Mouse (Mus musculus): ENCODE measurements around the gene Olfr654. TPM values are rescaled to one million over a fixed set of nuclear protein-coding genes. Genes with fewer than 3 reads are reported as not detected.
A peak's percentile ranks its signal among the peaks of the same experiment; 100 is the strongest.

The Olfr654 gene
- polyA plus RNA-seq (2015; fragmentation: Nextera tagmentation; extraction: Ambion mirVana): not detected in 2 replicates

GRCm38 (mm10) chr7:104586725-104587124 is at the start of gene Olfr654:
Olfr654 (plus strand) TSS chr7:104587025.
- 65% methylated on average over 4 of the region's 4 CpGs for WGBS (ENCODE audit: insufficient replicate concordance)
- ATAC-seq (ENCODE audit: low read depth) (no peak), DNase-seq (no peak)
- no peak within 1 kb of the TSS for H3K4me3 ChIP-seq (replicated peaks)
- no peaks in the 10 kb centered on the region for H3K4me1 ChIP-seq (replicated peaks)
- H3K27me3 ChIP-seq: no peaks in the 10 kb centered on the region
- no peak within 1 kb of the TSS for H3K4me2 ChIP-seq
- no peaks in the 10 kb centered on the region for H3K9me3 ChIP-seq (replicated peaks)
- H3K36me3 ChIP-seq: no peaks in the 10 kb centered on the region
- H3K27ac ChIP-seq: no peak within 1 kb of the TSS
- no peak within 1 kb of the TSS for H3K9ac ChIP-seq

- H3K36me3 ChIP-seq: no peaks in the 10 kb centered on the region
- WGBS (ENCODE audit: insufficient replicate concordance): 53% methylated on average over 5 of the region's 5 CpGs
- H3K4me3 ChIP-seq (replicated peaks): no peak within 1 kb of the TSS
- no peaks in the 10 kb centered on the region for H3K27me3 ChIP-seq
- ATAC-seq (ENCODE audit: low read depth) (no peak), DNase-seq (no peak)
- no peak within 1 kb of the TSS for H3K27ac ChIP-seq
- no peaks in the 10 kb centered on the region for H3K9me3 ChIP-seq (replicated peaks)
- H3K9ac ChIP-seq: no peak within 1 kb of the TSS
- H3K4me1 ChIP-seq (replicated peaks): no peaks in the 10 kb centered on the region
- H3K4me2 ChIP-seq: no peak within 1 kb of the TSS
Observed at GRCm38 (mm10) chr7:104549833-104550232, 37.0 kb upstream of the Olfr654 start, which contains the start of gene Olfr651. Olfr651 (plus strand) TSS chr7:104550133.

GRCm38 (mm10) chr7:104552700-104553099 is 34.1 kb upstream of the Olfr654 start:
- Histone ChIP-seq H3K9ac (no peak overlapping the region), H3K9me3 (replicated peaks) (no peaks in the 10 kb centered on the region), H3K36me3 (no peaks in the 10 kb centered on the region), H3K4me3 (replicated peaks) (no peak overlapping the region), H3K4me1 (replicated peaks) (no peaks in the 10 kb centered on the region), H3K27me3 (no peaks in the 10 kb centered on the region), H3K27ac (no peak overlapping the region), H3K4me2 (no peak overlapping the region)
- ATAC-seq (ENCODE audit: low read depth) (no peak), DNase-seq (no peak)
- 55% methylated on average over 1 of the region's 1 CpGs for WGBS (ENCODE audit: insufficient replicate concordance)

GRCm38 (mm10) chr7:104560601-104561000 is 26.2 kb upstream of the Olfr654 start, which contains the start of gene Olfr652:
Olfr652 (plus strand) TSS chr7:104560901.
- H3K9me3 ChIP-seq (replicated peaks): no peaks in the 10 kb centered on the region
- no peak within 1 kb of the TSS for H3K4me3 ChIP-seq (replicated peaks)
- H3K4me2 ChIP-seq: no peak within 1 kb of the TSS
- ATAC-seq (ENCODE audit: low read depth): no peak
- H3K9ac ChIP-seq: no peak within 1 kb of the TSS
- H3K27me3 ChIP-seq: no peaks in the 10 kb centered on the region
- H3K27ac ChIP-seq: no peak within 1 kb of the TSS
- no peaks in the 10 kb centered on the region for H3K36me3 ChIP-seq
- DNase-seq: no peak
- H3K4me1 ChIP-seq (replicated peaks): no peaks in the 10 kb centered on the region

GRCm38 (mm10) chr7:104577014-104577413 is 9.8 kb upstream of the Olfr654 start, which contains the start of gene Olfr653:
Olfr653 (plus strand) TSS chr7:104577314.
- H3K4me1 ChIP-seq (replicated peaks): no peaks in the 10 kb centered on the region
- H3K27ac ChIP-seq: no peak within 1 kb of the TSS
- no peaks in the 10 kb centered on the region for H3K36me3 ChIP-seq
- H3K27me3 ChIP-seq: no peaks in the 10 kb centered on the region
- ATAC-seq (ENCODE audit: low read depth): no peak
- H3K9ac ChIP-seq: no peak within 1 kb of the TSS
- H3K4me2 ChIP-seq: no peak within 1 kb of the TSS
- no peak for DNase-seq
- no peak within 1 kb of the TSS for H3K4me3 ChIP-seq (replicated peaks)
- 44% methylated on average over 2 of the region's 2 CpGs for WGBS (ENCODE audit: insufficient replicate concordance)
- H3K9me3 ChIP-seq (replicated peaks): no peaks in the 10 kb centered on the region

- Histone ChIP-seq H3K4me3 (replicated peaks) (no peak overlapping the region), H3K4me1 (replicated peaks) (no peaks in the 10 kb centered on the region), H3K9ac (no peak overlapping the region), H3K4me2 (no peak overlapping the region), H3K9me3 (replicated peaks) (no peaks in the 10 kb centered on the region), H3K27ac (no peak overlapping the region), H3K36me3 (no peaks in the 10 kb centered on the region), H3K27me3 (no peaks in the 10 kb centered on the region)
- 77% methylated on average over 4 of the region's 4 CpGs for WGBS (ENCODE audit: insufficient replicate concordance)
- no peak for ATAC-seq (ENCODE audit: low read depth)
- DNase-seq: no peak
Observed at GRCm38 (mm10) chr7:104580846-104581245, 6.0 kb upstream of the Olfr654 start.

GRCm38 (mm10) chr7:104581429-104581828 is 5.4 kb upstream of the Olfr654 start:
- H3K9me3 ChIP-seq (replicated peaks): no peaks in the 10 kb centered on the region
- WGBS (ENCODE audit: insufficient replicate concordance): 63% methylated on average over 4 of the region's 4 CpGs
- ATAC-seq (ENCODE audit: low read depth): no peak

GRCm38 (mm10) chr7:104588274-104588673 is 1.4 kb downstream of the Olfr654 start:
- no peak overlapping the region for H3K4me3 ChIP-seq (replicated peaks)
- no peak for DNase-seq
- H3K4me1 ChIP-seq (replicated peaks): no peaks in the 10 kb centered on the region
- H3K9me3 ChIP-seq (replicated peaks): no peaks in the 10 kb centered on the region
- no peak overlapping the region for H3K4me2 ChIP-seq
- no peaks in the 10 kb centered on the region for H3K27me3 ChIP-seq
- no peak overlapping the region for H3K27ac ChIP-seq
- 61% methylated on average over 5 of the region's 5 CpGs for WGBS (ENCODE audit: insufficient replicate concordance)
- no peaks in the 10 kb centered on the region for H3K36me3 ChIP-seq
- H3K9ac ChIP-seq: no peak overlapping the region
- ATAC-seq (ENCODE audit: low read depth): no peak

More at GRCm38 (mm10) chr7:104581429-104581828, 5.4 kb upstream of the Olfr654 start:
- H3K4me2 ChIP-seq: no peak overlapping the region
- no peaks in the 10 kb centered on the region for H3K27me3 ChIP-seq
- no peak for DNase-seq
- no peak overlapping the region for H3K27ac ChIP-seq
- no peak overlapping the region for H3K4me3 ChIP-seq (replicated peaks)
- H3K4me1 ChIP-seq (replicated peaks): no peaks in the 10 kb centered on the region
- no peaks in the 10 kb centered on the region for H3K36me3 ChIP-seq
- no peak overlapping the region for H3K9ac ChIP-seq

- Histone ChIP-seq H3K4me3 (replicated peaks) (no peak within 1 kb of the TSS), H3K9me3 (replicated peaks) (no peaks in the 10 kb centered on the region), H3K36me3 (no peaks in the 10 kb centered on the region), H3K4me1 (replicated peaks) (no peaks in the 10 kb centered on the region), H3K27ac (no peak within 1 kb of the TSS), H3K9ac (no peak within 1 kb of the TSS), H3K4me2 (no peak within 1 kb of the TSS), H3K27me3 (no peaks in the 10 kb centered on the region)
- DNase-seq (no peak), ATAC-seq (ENCODE audit: low read depth) (no peak)
- WGBS (ENCODE audit: insufficient replicate concordance): 62% methylated on average over 2 of the region's 2 CpGs
Observed at GRCm38 (mm10) chr7:104601679-104602078, 14.9 kb downstream of the Olfr654 start, which contains the start of gene Olfr655. Olfr655 (minus strand) TSS chr7:104601779.

GRCm38 (mm10) chr7:104603173-104603572 is 16.3 kb downstream of the Olfr654 start:
- ATAC-seq (ENCODE audit: low read depth) (no peak), DNase-seq (peak; percentile 3)
- WGBS (ENCODE audit: insufficient replicate concordance): 6% methylated on average over 3 of the region's 3 CpGs
- no peaks in the 10 kb centered on the region for H3K27me3 ChIP-seq
- H3K4me3 ChIP-seq (replicated peaks): no peak overlapping the region
- H3K27ac ChIP-seq: no peak overlapping the region
- no peaks in the 10 kb centered on the region for H3K4me1 ChIP-seq (replicated peaks)
- no peaks in the 10 kb centered on the region for H3K9me3 ChIP-seq (replicated peaks)
- H3K4me2 ChIP-seq: no peak overlapping the region
- H3K9ac ChIP-seq: no peak overlapping the region
- H3K36me3 ChIP-seq: no peaks in the 10 kb centered on the region

- Histone ChIP-seq H3K4me2 (no peak overlapping the region), H3K27ac (no peak overlapping the region), H3K9ac (no peak overlapping the region), H3K9me3 (replicated peaks) (no peaks in the 10 kb centered on the region), H3K36me3 (no peaks in the 10 kb centered on the region), H3K4me1 (replicated peaks) (no peaks in the 10 kb centered on the region), H3K4me3 (replicated peaks) (no peak overlapping the region), H3K27me3 (no peaks in the 10 kb centered on the region)
- ATAC-seq (ENCODE audit: low read depth): no peak
- DNase-seq: no peak
Observed at GRCm38 (mm10) chr7:104604727-104605126, 17.9 kb downstream of the Olfr654 start.

GRCm38 (mm10) chr7:104613655-104614054 is 26.8 kb downstream of the Olfr654 start, which contains the start of gene Olfr656:
Olfr656 (plus strand) TSS chr7:104613955.
- no peak for ATAC-seq (ENCODE audit: low read depth)

More at GRCm38 (mm10) chr7:104613655-104614054, 26.8 kb downstream of the Olfr654 start, which contains the start of gene Olfr656:
- Histone ChIP-seq H3K4me3 (replicated peaks) (no peak within 1 kb of the TSS), H3K4me2 (no peak within 1 kb of the TSS), H3K36me3 (no peaks in the 10 kb centered on the region), H3K27ac (no peak within 1 kb of the TSS), H3K4me1 (replicated peaks) (no peaks in the 10 kb centered on the region), H3K9ac (no peak within 1 kb of the TSS), H3K9me3 (replicated peaks) (no peaks in the 10 kb centered on the region), H3K27me3 (no peaks in the 10 kb centered on the region)
- DNase-seq: no peak
- 52% methylated on average over 4 of the region's 4 CpGs for WGBS (ENCODE audit: insufficient replicate concordance)

Data from liver, embryonic 13.5 days (tissue).